8 mouse cellular contexts compared by ENCODE assay signal in the genomic region with DNA sequence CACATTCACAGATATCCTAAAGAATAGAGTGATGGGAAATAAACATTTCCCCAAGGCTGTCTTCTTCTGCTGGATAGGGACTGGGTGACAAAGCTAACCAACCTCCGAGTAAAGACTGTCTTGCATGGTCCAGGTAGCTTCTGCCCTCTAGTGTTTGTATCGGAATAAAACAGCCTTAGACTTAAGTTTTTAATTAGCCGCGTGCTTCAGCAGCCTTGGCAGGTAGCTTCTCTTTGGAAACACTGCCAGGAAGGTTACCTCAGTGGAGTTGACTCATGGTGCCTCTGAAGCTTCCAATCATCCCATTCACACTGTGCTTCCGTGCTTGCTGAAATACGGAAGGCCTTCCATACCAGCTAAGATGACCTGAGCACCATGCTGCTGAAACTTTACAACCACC.
DNase-seq lines count a peak whose midpoint lies in the region; ATAC-seq lines count a peak whose summit lies in the region.

No protein-coding gene starts in this region.

- ATAC-seq in common myeloid progenitor, adult 5-6 weeks (replicated peaks; ENCODE audit: low read depth, poor library complexity, severe bottlenecking), result peak; percentile 92
- ATAC-seq in hindbrain, embryonic 16.5 days, result peak; percentile 76

- H3K27me3 ChIP-seq in hindbrain, embryonic 16.5 days (replicated peaks; ENCODE audit: control insufficient read depth, insufficient read depth, low read length), result no peaks in the 10 kb centered on the region; the same call in 1 of the 2 replicates

- no peak overlapping the region for H3K4me3 ChIP-seq in hindbrain, embryonic 16.5 days (ENCODE audit: low read length)

- no peaks in the 10 kb centered on the region for H3K4me1 ChIP-seq in hindbrain, embryonic 16.5 days (ENCODE audit: control insufficient read depth, insufficient read depth, low read depth, low read length)

- no peak overlapping the region for H3K9ac ChIP-seq in hindbrain, embryonic 16.5 days (ENCODE audit: low read depth, low read length)

- 16% methylated on average over 6 of the region's 6 CpGs for WGBS in hindbrain, embryonic 16.5 days

- H3K27ac ChIP-seq in hindbrain, embryonic 16.5 days (ENCODE audit: low read depth, low read length), result no peak overlapping the region

- H3K36me3 ChIP-seq in hindbrain, embryonic 16.5 days (ENCODE audit: control insufficient read depth, insufficient read depth, low read length), result no peaks in the 10 kb centered on the region

- no peaks in the 10 kb centered on the region for H3K9me3 ChIP-seq in hindbrain, embryonic 16.5 days (ENCODE audit: control insufficient read depth, low read length)

- peak; percentile 55 for DNase-seq in gastrocnemius, adult 18-20 months (ENCODE audit: low spot score)
- DNase-seq in gastrocnemius, postnatal 4 days (ENCODE audit: low spot score in 2 of 2), result no peak
- DNase-seq in thymus, postnatal 14 days, result peak; percentile 18
- DNase-seq in thymus, postnatal 36 days, result no peak
- peak; percentile 65 for DNase-seq in lung, postnatal 36 days
- no peak for DNase-seq in testis, postnatal 10 days (ENCODE audit: low spot score)

- no peak overlapping the region for H3K4me2 ChIP-seq in hindbrain, embryonic 16.5 days (ENCODE audit: low read length)

Comparison
In these comparisons a context has a peak if more than half of its experiments do, and no peak if none do; other contexts are left out.
1. DNase-seq: peak in gastrocnemius, adult 18-20 months (single experiment), thymus, postnatal 14 days (single experiment) and lung, postnatal 36 days (single experiment); none in gastrocnemius, postnatal 4 days (0 of 2), thymus, postnatal 36 days (0 of 2) and testis, postnatal 10 days (single experiment).